Mouse (Mus musculus): ENCODE results near the gene Ctbp1. TPM values are rescaled to one million over a fixed set of nuclear protein-coding genes. Genes with fewer than 3 reads are reported as not detected.

The Ctbp1 gene
- total RNA-seq, 2 experiments from 2014 or later = 202 to 219 TPM

- intact Hi-C loops (cut with DNase I) = no loop called here
- DNase-seq = no peak
These were observed 56.7 kb downstream of the Ctbp1 start, which contains the start of gene Spon2 for GRCm38 (mm10) chr5:33218081-33218480. TSS of gene Spon2 (minus strand) at chr5:33218455.

- intact Hi-C loops (cut with DNase I) = no loop called here
- no peak for DNase-seq
These were observed 57.1 kb downstream of the Ctbp1 start for GRCm38 (mm10) chr5:33217663-33218062.

DNA sequence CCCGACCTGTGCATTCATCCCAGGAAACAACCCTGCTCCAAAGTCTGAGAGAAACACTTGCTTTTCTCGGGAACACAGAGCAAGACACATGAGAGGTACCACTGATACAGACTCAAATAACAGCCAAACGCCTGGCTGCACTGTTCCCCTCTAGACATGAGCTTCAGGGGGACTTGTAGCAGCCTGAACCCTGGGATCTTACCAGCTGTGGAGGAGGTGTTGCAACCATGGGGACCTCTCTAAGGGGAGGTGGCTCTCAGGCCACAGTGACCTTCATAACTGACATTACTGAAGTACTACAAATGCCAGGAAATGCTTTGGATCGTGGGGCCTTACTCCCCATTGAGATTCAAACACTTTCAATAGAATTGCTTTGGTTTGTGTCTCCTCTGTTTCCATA is 60.1 kb downstream of the Ctbp1 start:
- intact Hi-C loops (cut with DNase I) = no loop called here

DNA sequence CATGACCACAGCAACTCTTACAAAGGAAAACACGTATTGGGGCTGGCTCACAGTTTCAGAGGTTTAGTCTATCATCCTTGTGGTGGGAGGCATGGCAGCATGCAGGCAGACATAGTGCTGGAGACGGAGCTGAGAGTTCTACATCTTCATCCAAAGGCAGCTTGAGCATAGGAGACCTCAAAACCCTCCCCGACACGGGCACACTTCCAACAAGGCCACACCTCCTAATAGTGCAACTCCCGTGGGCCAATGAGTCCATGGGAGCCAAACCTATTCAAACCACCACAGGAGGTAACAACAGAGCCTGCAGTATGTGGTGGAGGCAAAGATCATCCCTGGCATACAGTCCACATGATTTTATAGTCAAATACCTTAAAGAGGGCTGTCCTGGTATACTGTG is 63.5 kb downstream of the Ctbp1 start:
- no peak for DNase-seq
- intact Hi-C loops (cut with DNase I) = no loop called here

More for the DNA sequence above, 60.1 kb downstream of the Ctbp1 start:
- DNase-seq = no peak

DNA sequence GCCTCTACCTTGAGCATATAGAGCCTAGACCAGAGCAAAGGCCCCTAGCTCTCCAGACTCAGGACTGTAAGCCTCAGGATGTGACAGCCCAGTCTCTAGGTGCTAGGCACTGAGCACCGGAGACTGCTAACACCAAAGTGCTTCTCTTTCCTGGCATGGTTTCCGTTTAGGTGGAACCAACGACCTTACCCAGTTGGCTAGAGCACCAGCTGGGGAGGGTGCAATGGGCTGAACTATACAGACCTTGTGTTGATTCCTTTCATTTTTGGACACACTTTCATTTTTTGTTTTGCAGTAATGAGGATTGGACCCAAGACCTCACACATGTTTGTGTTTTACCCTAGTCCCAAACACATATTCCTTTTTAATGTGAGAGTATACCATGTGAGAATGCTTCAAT is 64.3 kb downstream of the Ctbp1 start:
- DNase-seq = no peak
- intact Hi-C loops (cut with DNase I) = no loop called here

DNA sequence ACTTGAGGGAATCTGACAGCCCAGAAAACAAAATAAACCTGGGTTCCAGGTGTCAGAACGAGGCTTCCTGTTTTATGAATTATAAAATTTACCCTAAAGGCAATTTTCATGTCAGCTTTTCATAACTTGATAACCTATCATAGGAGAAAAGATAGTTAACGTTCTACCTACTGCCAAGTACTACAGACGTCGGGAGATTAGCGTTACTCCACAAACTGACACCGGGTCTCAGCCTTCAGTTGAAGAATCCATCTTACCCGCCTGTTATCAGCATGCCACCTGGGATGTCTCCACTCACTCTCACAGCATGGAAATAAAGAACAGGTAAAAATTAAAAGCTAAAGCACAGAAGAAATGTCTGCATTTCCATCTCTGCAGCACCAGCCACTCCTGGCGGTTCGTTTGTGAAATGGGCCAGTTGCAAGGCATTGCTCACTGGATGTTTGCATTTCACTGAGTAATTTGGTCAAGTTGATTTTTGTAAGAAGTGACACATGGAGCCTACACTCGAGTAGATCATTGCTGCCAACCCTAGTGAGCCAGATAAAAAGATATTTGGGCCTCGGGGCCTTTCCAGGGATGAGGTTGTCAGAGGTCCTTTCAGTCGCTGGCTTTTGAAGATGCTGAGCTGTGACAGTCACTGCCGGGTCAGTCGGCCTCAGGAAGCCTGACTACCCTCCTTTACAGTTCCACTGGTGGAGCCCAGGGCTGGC is 66.1 kb downstream of the Ctbp1 start:
- no peak for DNase-seq
- intact Hi-C loops (cut with DNase I) = no loop called here

GRCm38 (mm10) chr5:33207136-33207535 is 67.7 kb downstream of the Ctbp1 start:
- DNase-seq = no peak
- intact Hi-C loops (cut with DNase I) = no loop called here

- no peak for DNase-seq
- intact Hi-C loops (cut with DNase I) = no loop called here
These were observed 68.5 kb downstream of the Ctbp1 start for GRCm38 (mm10) chr5:33206328-33206727.

GRCm38 (mm10) chr5:33204284-33204683 is 70.5 kb downstream of the Ctbp1 start:
- intact Hi-C loops (cut with DNase I) = loop anchor here (5.0 kb wide), 3 partner anchors 63 to 168 kb away; no protein-coding TSS in a partner anchor
- no peak for DNase-seq

- intact Hi-C loops (cut with DNase I) = loop anchor here (2.0 to 5.0 kb wide), 4 partner anchors 45 to 169 kb away; no protein-coding TSS in a partner anchor
- peak; percentile 71 to 81 for DNase-seq
These were observed 71.0 kb downstream of the Ctbp1 start for GRCm38 (mm10) chr5:33203691-33204242.

- no peak for DNase-seq
- intact Hi-C loops (cut with DNase I) = loop anchor here (2.0 to 5.0 kb wide), 4 partner anchors 46 to 169 kb away; no protein-coding TSS in a partner anchor
These were observed 71.6 kb downstream of the Ctbp1 start for GRCm38 (mm10) chr5:33203171-33203565.

DNA sequence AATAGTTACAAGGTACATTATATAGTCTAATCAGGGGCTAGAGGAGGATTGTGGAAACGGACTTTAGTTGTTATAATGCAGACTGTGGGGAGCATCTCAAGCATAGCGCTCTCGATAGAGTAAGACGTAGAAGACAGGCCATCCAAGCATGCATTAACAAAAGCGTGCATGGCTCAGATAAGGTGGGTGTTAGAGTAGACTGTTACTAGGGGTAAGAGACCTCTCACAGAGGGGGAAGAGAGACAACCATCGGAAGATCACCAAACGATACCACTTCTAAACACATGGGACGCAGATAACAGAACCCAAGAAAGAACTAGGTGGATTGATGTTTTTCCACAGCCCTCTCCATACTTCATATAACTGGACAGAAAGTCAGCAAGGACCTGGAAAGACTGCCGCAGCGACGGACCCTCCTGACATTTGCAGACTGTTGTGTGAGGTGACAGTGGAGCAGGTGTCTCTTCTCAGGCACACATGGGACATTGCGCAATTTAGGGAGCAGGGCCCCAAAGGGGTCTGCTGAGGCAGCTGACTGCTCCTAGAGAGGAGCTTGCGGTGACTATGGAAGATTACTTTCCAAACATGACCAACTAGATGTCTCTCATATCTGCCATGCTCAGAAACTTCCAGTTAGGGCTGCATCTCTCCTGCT is 72.2 kb downstream of the Ctbp1 start:
- DNase-seq = no peak
- intact Hi-C loops (cut with DNase I) = loop anchor here (2.0 to 5.0 kb wide), 4 partner anchors 46 to 170 kb away; no protein-coding TSS in a partner anchor

GRCm38 (mm10) chr5:33201697-33202096 is 73.1 kb downstream of the Ctbp1 start:
- intact Hi-C loops (cut with DNase I) = loop anchor here (2.0 to 5.0 kb wide), 4 partner anchors 47 to 171 kb away; no protein-coding TSS in a partner anchor
- no peak for DNase-seq

DNA sequence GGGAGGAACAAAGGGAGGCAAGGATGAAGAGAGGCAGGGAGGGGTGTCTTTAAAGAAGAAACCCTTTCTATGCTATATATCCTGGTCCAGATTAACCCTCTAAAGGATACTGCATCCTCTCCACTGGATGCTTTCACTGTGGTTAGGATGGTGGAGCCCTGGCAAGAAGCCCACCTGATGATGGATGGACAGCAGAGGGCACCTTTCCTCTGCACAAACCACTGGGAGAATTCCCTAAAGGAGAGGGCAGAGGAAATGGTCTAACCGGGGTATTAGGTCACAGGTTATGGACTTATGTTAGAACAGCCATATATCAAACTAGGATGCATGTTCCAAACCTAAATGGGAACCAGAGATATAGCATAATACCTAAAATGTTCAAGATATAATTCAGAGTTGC is 74.7 kb downstream of the Ctbp1 start:
- DNase-seq = no peak
- intact Hi-C loops (cut with DNase I) = loop anchor here (5.0 kb wide), 3 partner anchors 67 to 172 kb away; no protein-coding TSS in a partner anchor

Other genes with a start within 250 kb of the Ctbp1 start
- gene Slc5a1, start 170.8 kb downstream of the Ctbp1 start, total RNA-seq (2021) = not detected
- gene Spon2, start 56.5 kb downstream of the Ctbp1 start, total RNA-seq (2021) = 1 to 10 TPM; 1.2 to 2.0 TPM
- gene Maea, start 60.5 kb upstream of the Ctbp1 start, total RNA-seq (2021) = 10 to 100 TPM; 57.8 to 62.5 TPM
- 1 to 10 TPM; 2.6 to 3.0 TPM for gene Uvssa, start 103.6 kb upstream of the Ctbp1 start, total RNA-seq (2021)
- not detected for gene Nkx1-1, start 159.0 kb upstream of the Ctbp1 start, total RNA-seq (2021)

Data from gastrocnemius, postnatal 36 days (tissue).